7 mouse cellular contexts compared by ENCODE assay signal in the genomic region with DNA sequence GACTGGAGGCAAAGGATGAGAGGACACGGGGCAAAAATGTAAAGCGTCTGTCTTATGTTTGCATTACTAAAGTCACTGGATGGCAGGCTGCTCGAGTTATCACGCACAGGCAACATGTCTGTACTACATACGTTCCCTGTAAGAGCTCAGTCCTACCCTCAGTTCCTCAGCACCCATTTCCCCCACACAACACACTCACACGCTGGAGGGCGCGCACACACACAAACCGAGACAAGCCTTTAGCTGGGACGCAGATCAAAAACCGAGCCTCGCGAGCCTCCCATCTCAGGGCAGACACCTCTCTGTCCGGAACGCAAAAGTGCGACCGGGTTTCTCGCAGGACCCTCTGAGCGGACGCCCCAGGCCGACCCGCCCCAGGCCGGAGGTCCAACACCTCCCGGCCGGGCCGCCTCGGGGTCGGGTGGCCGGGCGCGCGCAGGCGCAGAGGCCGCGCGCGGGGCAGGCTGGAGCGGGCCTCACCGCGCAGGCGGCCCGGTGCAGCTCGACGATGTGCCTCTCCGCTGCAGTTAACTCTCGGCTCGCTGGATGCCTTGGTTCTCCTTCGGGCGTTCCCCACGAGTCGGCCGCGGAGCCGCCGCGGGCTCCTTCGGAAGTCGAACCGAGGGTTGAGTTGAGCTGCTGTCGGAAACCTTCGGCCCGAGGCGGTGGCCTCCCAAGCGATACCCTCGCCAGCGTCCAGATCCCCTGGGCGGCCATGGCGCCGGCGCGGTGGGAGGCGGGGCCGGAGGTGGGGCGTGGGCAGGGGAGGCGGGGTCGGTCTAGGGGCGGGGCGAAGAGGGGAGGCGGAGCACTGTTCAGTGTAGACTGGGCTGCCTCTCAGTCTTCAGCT. TPM values are rescaled to one million over a fixed set of nuclear protein-coding genes. Genes with fewer than 3 reads are reported as not detected.
A peak's percentile ranks its signal among the peaks of the same experiment; 100 is the strongest.
DNase-seq lines count a peak whose midpoint lies in the region; ATAC-seq and TF ChIP-seq lines count a peak whose summit lies in the region.
"Not testable (repeated sequence)": the region's sequence is repeated elsewhere in the genome, so short reads cannot be mapped to it uniquely, and the experiment has no call there.

2310009B15Rik (minus strand) TSS at position 752 of the 850 bp plus-strand sequence.

- peak; percentile 92 for DNase-seq in adrenal gland, adult 2 months
- peak; percentile 93 for DNase-seq in embryo, embryonic 9.5 days (ENCODE audit: extremely low spot score)
- not testable (repeated sequence) for DNase-seq in gonadal fat pad, adult 2 months (ENCODE audit: low read depth)
- DNase-seq in left cerebral cortex, postnatal 4 days, result peak; percentile 91
- peak; percentile 66 for DNase-seq in skeletal muscle tissue, adult 2 months (ENCODE audit: low read depth, low spot score)

- H3K27me3 ChIP-seq in intestine, postnatal 0 days (replicated peaks; ENCODE audit: control insufficient read depth, insufficient read depth, low read length); midbrain, embryonic 12.5 days: not testable (repeated sequence)

- peak within 1 kb of the TSS; percentile 44 for H3K4me3 ChIP-seq in intestine, postnatal 0 days (ENCODE audit: low read depth, low read length)
- H3K4me3 ChIP-seq in midbrain, embryonic 12.5 days, result peak within 1 kb of the TSS; percentile 44

- not testable (repeated sequence) for TF ChIP-seq CTCF in intestine, postnatal 0 days (IDR thresholded peaks at IDR 0.05; ENCODE audit: low read depth)

- H3K4me2 ChIP-seq in intestine, postnatal 0 days (replicated peaks; ENCODE audit: low read depth), result peak within 1 kb of the TSS; percentile 53
- H3K4me2 ChIP-seq in midbrain, embryonic 12.5 days (replicated peaks), result peak within 1 kb of the TSS; percentile 31

- intact Hi-C loops in left cerebral cortex, postnatal 4 days (cut with DNase I), result not testable (repeated sequence)

- WGBS in intestine, postnatal 0 days, result under 1% methylated on average over 43 of the region's 79 CpGs
- WGBS in midbrain, embryonic 12.5 days, result under 1% methylated on average over 35 of the region's 79 CpGs

- peak within 1 kb of the TSS; percentile 34; the same call in 1 of the 2 replicates for H3K9ac ChIP-seq in intestine, postnatal 0 days (ENCODE audit: low read depth, low read length)
- H3K9ac ChIP-seq in midbrain, embryonic 12.5 days (replicated peaks), result peak within 1 kb of the TSS; percentile 49

- H3K27ac ChIP-seq in intestine, postnatal 0 days (ENCODE audit: low read depth, low read length), result peak within 1 kb of the TSS; percentile 66; the same call in 1 of the 2 replicates
- peak within 1 kb of the TSS; percentile 82 for H3K27ac ChIP-seq in midbrain, embryonic 12.5 days (replicated peaks)

- H3K9me3 ChIP-seq in intestine, postnatal 0 days (ENCODE audit: control insufficient read depth); midbrain, embryonic 12.5 days: not testable (repeated sequence)

- ATAC-seq in intestine, postnatal 0 days, result peak; percentile 99
- ATAC-seq in midbrain, embryonic 12.5 days (ENCODE audit: low FRiP score, low read depth), result peak; percentile 99

- not testable (repeated sequence) for H3K36me3 ChIP-seq in intestine, postnatal 0 days (ENCODE audit: control insufficient read depth, insufficient read depth); midbrain, embryonic 12.5 days

- H3K4me1 ChIP-seq in intestine, postnatal 0 days (replicated peaks; ENCODE audit: control insufficient read depth, insufficient read depth, low read length); midbrain, embryonic 12.5 days: not testable (repeated sequence)

RNA-seq across cellular contexts. Expression of gene 2310009B15Rik, which starts in this region (rescaled TPM):
- total RNA-seq in adrenal gland, adult 2 months (2021), result 10 to 100 TPM; 13.1 to 18.2 TPM
- polyA plus RNA-seq in adrenal gland, adult 2 months (2012; rRNA removed), result 35.0 and 45.3 TPM in 2 replicates
- polyA plus RNA-seq in gonadal fat pad, adult 2 months (2012; rRNA removed), result 30.1 and 31.3 TPM in 2 replicates
- 38.0 TPM in 2 replicates for polyA plus RNA-seq in intestine, postnatal 0 days (2015; fragmentation: Nextera tagmentation; extraction: Ambion mirVana)
- total RNA-seq in left cerebral cortex, postnatal 4 days (2021), result 10 to 100 TPM; 14.7 to 17.2 TPM
- polyA plus RNA-seq in midbrain, embryonic 12.5 days (2016; fragmentation: Nextera tagmentation; extraction: Ambion mirVana), result 65.1 and 66.6 TPM in 2 replicates
